Mouse (Mus musculus) thymus, adult 2 months (tissue): Measurements from ENCODE around the gene Tnfrsf8. TPM values are rescaled to one million over a fixed set of nuclear protein-coding genes. Genes with fewer than 3 reads are reported as not detected.

ENCODE experiments used
- DNase-seq: peaks from one replicate; pipeline ENCODE4 v3.0.0; 2021
- H3K27ac ChIP-seq: fragments of 200-500 bp; 2 replicates; pipeline ENCODE4 v1.5.1; 2012; ENCODE audit warnings: low read length, control low read depth; ENCODE audit not compliant: control insufficient read depth, insufficient read depth
- H3K27me3 ChIP-seq: fragments of 200-500 bp; 2 replicates; pipeline ENCODE4 v1.6.1; 2012; ENCODE audit warnings: mild to moderate bottlenecking, low read length, moderate library complexity, mixed read lengths; ENCODE audit not compliant: control insufficient read depth, insufficient read depth
- H3K36me3 ChIP-seq: fragments of 200-500 bp; 2 replicates; pipeline ENCODE4 v1.6.1; 2012; ENCODE audit warnings: mild to moderate bottlenecking, low read length, moderate library complexity; ENCODE audit not compliant: control insufficient read depth, insufficient read depth
- H3K4me1 ChIP-seq: fragments of 200-500 bp; replicated peaks from 2 replicates; pipeline ENCODE4 v1.6.1; 2012; ENCODE audit warnings: low read length; ENCODE audit not compliant: control insufficient read depth, insufficient read depth
- H3K4me3 ChIP-seq: fragments of 200-500 bp; 2 replicates; pipeline ENCODE4 v1.5.1; 2012; ENCODE audit warnings: mild to moderate bottlenecking, low read length, control low read depth, moderate library complexity; ENCODE audit not compliant: control insufficient read depth, insufficient read depth
- CTCF ChIP-seq: fragments of 200-500 bp; IDR thresholded peaks from 2 replicates; pipeline ENCODE4 v1.5.1; 2012; ENCODE audit warnings: mild to moderate bottlenecking, control low read depth, low read length, moderate library complexity, borderline replicate concordance; ENCODE audit not compliant: control insufficient read depth, poor library complexity, insufficient read depth; ENCODE audit errors: extremely low read depth
- POLR2A ChIP-seq: fragments of 200-500 bp; IDR thresholded peaks from 2 replicates; pipeline ENCODE4 v1.6.1; 2012; ENCODE audit warnings: mild to moderate bottlenecking, low read length, control low read depth, moderate library complexity; ENCODE audit not compliant: control insufficient read depth, poor library complexity, insufficient read depth; ENCODE audit errors: extremely low read depth
- WGBS: fragments of 180-500 bp; shearing (Covaris S2); methylation state at CpG from one replicate; pipeline ENCODE4 v1.1.7; 2018; 5-methylcytosine and 5-hydroxymethylcytosine counted together
- polyA plus RNA-seq: library from polyadenylated mRNA; depleted of rRNA; stranded (reverse); fragments of >200 nt; gene quantifications from 2 replicates; pipeline ENCODE4 v1.2.3, GENCODE M21; 2012

Tnfrsf8 gene
- polyA plus RNA-seq, 1 experiment = 12.2 TPM

GRCm38 (mm10) chr4:145242719-145243350, 72.1 kb downstream of the Tnfrsf8 start:
- TF ChIP-seq POLR2A = no peak
- no peak for TF ChIP-seq CTCF
- Histone ChIP-seq H3K4me3 (no peak overlapping the region), H3K27ac (peak overlapping the region; percentile 12; the same call in 1 of the 2 replicates), H3K27me3 (no peaks in the 10 kb centered on the region), H3K36me3 (no peaks in the 10 kb centered on the region), H3K4me1 (peaks cover 56% of the 10 kb centered on the region)
- DNase-seq = no peak
- WGBS = 4% methylated on average over 1 of the region's 1 CpGs

- Histone ChIP-seq H3K27ac (peak overlapping the region; percentile 53), H3K4me3 (no peak overlapping the region), H3K36me3 (no peaks in the 10 kb centered on the region), H3K27me3 (no peaks in the 10 kb centered on the region), H3K4me1 (peaks cover 60% of the 10 kb centered on the region)
- no peak for TF ChIP-seq CTCF
- no peak for TF ChIP-seq POLR2A
- 15% methylated on average over 4 of the region's 4 CpGs for WGBS
- DNase-seq = peak; percentile 39
Observed at GRCm38 (mm10) chr4:145240723-145241231, 74.2 kb downstream of the Tnfrsf8 start.

DNA sequence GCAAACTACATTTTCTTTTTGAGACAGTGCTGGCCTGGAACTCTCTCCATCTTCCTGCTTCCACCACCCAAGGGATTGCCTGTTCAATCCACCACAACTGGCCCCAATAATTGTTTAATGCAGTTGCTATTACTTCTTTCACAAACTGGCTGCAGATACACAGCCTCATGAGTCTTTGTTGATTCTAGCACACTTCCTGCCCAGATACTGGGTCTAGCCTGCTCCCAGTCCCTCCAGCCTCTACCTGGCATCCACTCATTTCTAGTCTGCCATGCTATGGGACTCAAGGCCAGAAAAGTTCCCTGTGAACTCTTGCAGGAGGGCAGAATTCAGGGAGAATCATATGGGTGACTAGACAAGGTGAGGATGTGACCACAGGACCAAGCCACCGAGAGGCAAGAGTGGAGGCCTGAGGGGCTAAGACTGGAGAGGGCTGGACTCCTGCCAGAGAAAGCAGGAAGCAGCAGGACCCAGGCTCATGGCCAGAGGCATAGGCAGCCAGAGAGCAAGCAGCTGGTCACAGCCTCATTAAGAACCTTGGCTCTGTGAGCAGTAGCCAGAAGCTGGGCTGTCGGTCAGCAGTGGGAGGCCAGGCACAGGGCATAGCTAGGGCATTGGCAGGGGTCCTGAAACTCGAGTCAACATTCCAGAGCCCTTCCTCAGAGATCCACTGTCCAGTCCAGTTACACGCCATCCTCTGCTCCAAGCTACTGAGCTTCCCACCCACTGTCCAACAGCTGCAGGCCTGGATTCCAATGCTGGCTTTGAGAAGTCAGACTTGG, 75.7 kb downstream of the Tnfrsf8 start:
- Histone ChIP-seq H3K4me3 (no peak overlapping the region), H3K27ac (no peak overlapping the region), H3K4me1 (peaks cover 55% of the 10 kb centered on the region), H3K27me3 (no peaks in the 10 kb centered on the region), H3K36me3 (no peaks in the 10 kb centered on the region)
- 77% methylated on average over 4 of the region's 4 CpGs for WGBS
- DNase-seq = no peak
- TF ChIP-seq POLR2A (no peak), CTCF (no peak)

GRCm38 (mm10) chr4:145236027-145236426, 78.9 kb downstream of the Tnfrsf8 start:
- Histone ChIP-seq H3K27ac (no peak overlapping the region), H3K4me1 (peaks cover 45% of the 10 kb centered on the region), H3K27me3 (no peaks in the 10 kb centered on the region), H3K36me3 (no peaks in the 10 kb centered on the region), H3K4me3 (no peak overlapping the region)
- DNase-seq = peak; percentile 39
- TF ChIP-seq POLR2A (no peak), CTCF (no peak)
- WGBS = 13% methylated on average over 7 of the region's 7 CpGs

GRCm38 (mm10) chr4:145233487-145234228, 81.3 kb downstream of the Tnfrsf8 start:
- Histone ChIP-seq H3K4me3 (no peak overlapping the region), H3K36me3 (no peaks in the 10 kb centered on the region), H3K4me1 (peaks cover 38% of the 10 kb centered on the region), H3K27ac (no peak overlapping the region), H3K27me3 (no peaks in the 10 kb centered on the region)
- TF ChIP-seq CTCF (no peak), POLR2A (no peak)
- DNase-seq = no peak
- 54% methylated on average over 3 of the region's 3 CpGs for WGBS

GRCm38 (mm10) chr4:145231732-145232131, 83.2 kb downstream of the Tnfrsf8 start:
- no peak for DNase-seq
- Histone ChIP-seq H3K27ac (no peak overlapping the region), H3K36me3 (no peaks in the 10 kb centered on the region), H3K4me1 (peaks cover 40% of the 10 kb centered on the region), H3K4me3 (no peak overlapping the region), H3K27me3 (no peaks in the 10 kb centered on the region)
- WGBS = 91% methylated on average over 5 of the region's 5 CpGs
- no peak for TF ChIP-seq POLR2A
- no peak for TF ChIP-seq CTCF
